Mouse (Mus musculus) ES-E14 (cell line): ENCODE measurements at regions not wholly inside any gene's neighbourhood (a gene's known extent, or its start where the extent isn't known, plus 50 kb on each side); places are given as distances from the start of the nearest gene placed in this dataset.

Experiments
- CHD2 ChIP-seq: IDR thresholded peaks from 2 replicates; pipeline ENCODE4 v1.6.1; 2014; ENCODE audit warnings: mild to moderate bottlenecking, low read depth, low read length, inconsistent platforms
- MAFK ChIP-seq: IDR thresholded peaks from 2 replicates; pipeline ENCODE4 v1.6.1; 2014; ENCODE audit warnings: mild to moderate bottlenecking, low read depth, low read length, inconsistent platforms; ENCODE audit not compliant: insufficient read depth
- ZC3H11A ChIP-seq: IDR thresholded peaks from 2 replicates; pipeline ENCODE4 v1.6.1; 2012; ENCODE audit warnings: low read depth, mild to moderate bottlenecking, inconsistent platforms, low read length, borderline replicate concordance
- ZNF384 ChIP-seq: IDR thresholded peaks from 2 replicates; pipeline ENCODE4 v1.6.1; 2012; ENCODE audit warnings: low read depth, low read length, inconsistent platforms

DNA sequence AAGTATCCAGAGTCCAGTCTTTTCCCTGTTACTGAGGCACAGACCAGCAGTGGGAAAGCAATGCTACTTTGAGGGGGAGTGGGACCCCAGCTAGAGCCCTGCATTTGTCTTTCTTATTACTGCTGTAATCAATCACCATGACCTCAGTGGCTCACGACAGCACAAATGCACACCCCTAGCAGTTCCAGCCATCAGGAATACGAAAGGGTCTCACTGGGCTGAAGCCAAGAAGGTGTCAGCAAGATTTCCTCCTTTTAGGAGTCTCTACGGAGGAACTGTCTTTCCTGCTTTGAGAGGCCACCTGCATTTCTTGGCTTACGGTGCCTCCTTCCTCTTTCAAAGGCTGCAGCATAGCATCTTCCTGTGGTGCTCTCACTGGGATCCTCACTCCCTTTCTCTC is 234.3 kb upstream of the Pgrmc2 start:
- TF ChIP-seq MAFK: no peak
- no peak for TF ChIP-seq CHD2
- no peak for TF ChIP-seq ZNF384
- no peak for TF ChIP-seq ZC3H11A
